Mouse (Mus musculus) spleen, adult 2 months (tissue): ENCODE measurements around the gene Rorb.

Experiments used
- CTCF ChIP-seq: fragments of 200-500 bp; IDR thresholded peaks from 2 replicates; pipeline ENCODE4 v1.5.1; 2011; ENCODE audit warnings: mild to moderate bottlenecking, inconsistent platforms; ENCODE audit not compliant: insufficient read depth, insufficient read length, insufficient replicate concordance; ENCODE audit errors: extremely low read depth
- POLR2A ChIP-seq: fragments of 200-500 bp; IDR thresholded peaks from 2 replicates; pipeline ENCODE4 v1.6.1; 2011; ENCODE audit warnings: low read depth, low read length, inconsistent platforms

- TF ChIP-seq CTCF (no peak), POLR2A (no peak)
Observed at GRCm38 (mm10) chr19:19136856-19137255, 25.9 kb upstream of the Rorb start.
